In genomic region chr12:71274519-71275237, GRCm38 (mm10) we compare ENCODE assay signal across 11 mouse cellular contexts. TPM values are rescaled to one million over a fixed set of nuclear protein-coding genes. Genes with fewer than 3 reads are reported as not detected.
DNase-seq lines count a peak whose midpoint lies in the region; ATAC-seq lines count a peak whose summit lies in the region.
"Had no signal": no experiment of that assay in that cellular context is flagged by ENCODE, and none has a peak within 500 bp of the region (broad histone marks: within the 10 kb centered on the region; RNA-seq: fewer than 3 reads in every experiment).

No protein-coding gene starts in this region.

- DNase-seq in CD4-positive, CD25-positive, alpha-beta regulatory T cell, adult 2 months (ENCODE audit: low read depth, low spot score) = peak; percentile 3
- peak; percentile 25 to 31 for DNase-seq in kidney, postnatal 4 days
- DNase-seq in kidney, adult 8-10 months = no peak
- peak; percentile 25 for DNase-seq in ES-CJ7 (ENCODE audit: low read depth, low spot score)
- peak; percentile 4 for DNase-seq in induced T-regulatory cell, adult 2 months (ENCODE audit: low read depth)
- DNase-seq in ovary, adult 18-20 months (ENCODE audit: low spot score) = no peak
- no peak for DNase-seq in cerebellum, adult 9-10 months
- DNase-seq: cerebellum, adult 18-20 months had no signal

- ATAC-seq in CD4-positive, CD25-positive, alpha-beta regulatory T cell, adult 4 months = no peak
- ATAC-seq: activated CD4-positive, CD25-positive, alpha-beta regulatory T cell, adult 4 months; midbrain, embryonic 13.5 days had no signal

RNA-seq across cellular contexts. Expression of gene Dact1, which starts 35.0 kb away (rescaled TPM):
- not detected for polyA plus RNA-seq in CD4-positive, CD25-positive, alpha-beta regulatory T cell, adult 4 months (2017; shearing (Covaris generic))

Comparison
In these comparisons a context has a peak if more than half of its experiments do, and no peak if none do; other contexts are left out.
1. DNase-seq: peak in CD4-positive, CD25-positive, alpha-beta regulatory T cell, adult 2 months (single experiment), kidney, postnatal 4 days (2 of 2), ES-CJ7 (single experiment) and induced T-regulatory cell, adult 2 months (single experiment); none in kidney, adult 8-10 months (0 of 2), ovary, adult 18-20 months (single experiment) and cerebellum, adult 9-10 months (single experiment).